Mouse (Mus musculus): ENCODE results near the gene Mtmr1. TPM values are rescaled to one million over a fixed set of nuclear protein-coding genes. Genes with fewer than 3 reads are reported as not detected.

The Mtmr1 gene
- total RNA-seq, 1 experiment = 6.0 TPM

- TF ChIP-seq CHD2 (IDR thresholded peaks at IDR 0.05; ENCODE audit: low read depth, low read length) = no peak
- TF ChIP-seq ZNF384 (IDR thresholded peaks at IDR 0.05; ENCODE audit: low read depth, low read length) = no peak
- TF ChIP-seq MAFK (IDR thresholded peaks at IDR 0.05; ENCODE audit: insufficient read depth, low read depth, low read length) = no peak
- TF ChIP-seq HCFC1 (IDR thresholded peaks at IDR 0.05; ENCODE audit: borderline replicate concordance, insufficient read depth, low read length) = no peak
- no peak for TF ChIP-seq ZC3H11A (IDR thresholded peaks at IDR 0.05; ENCODE audit: borderline replicate concordance, low read depth, low read length)
- no peak overlapping the region for H3K27ac ChIP-seq (ENCODE audit: insufficient read depth, low read depth, low read length, poor library complexity, severe bottlenecking)
- in situ Hi-C loops (cut with MboI; ENCODE audit: low sequenced_read_pairs in 2 of 2, unreplicated experiment in 2 of 2) = no loop called here
- H3K9ac ChIP-seq (ENCODE audit: insufficient read depth, low read depth, low read length, poor library complexity, severe bottlenecking) = no peak overlapping the region
- no peak overlapping the region for H3K4me3 ChIP-seq (ENCODE audit: insufficient read depth in 1 of 2, low read depth in 1 of 2, low read length in 2 of 2, poor library complexity in 1 of 2, severe bottlenecking in 1 of 2)
- no peaks in the 10 kb centered on the region for H3K9me3 ChIP-seq (ENCODE audit: control insufficient read depth, insufficient read depth, low read depth, low read length)
- H3K4me1 ChIP-seq (ENCODE audit: control insufficient read depth in 2 of 2, insufficient read depth in 2 of 2, low read length in 2 of 2, poor library complexity in 1 of 2) = no peaks in the 10 kb centered on the region
- H3K36me3 ChIP-seq (ENCODE audit: control insufficient read depth, insufficient read depth, low read length, poor library complexity, severe bottlenecking) = no peaks in the 10 kb centered on the region
- no peak for DNase-seq (ENCODE audit: low read depth, low spot score)
These were observed 17.0 kb downstream of the Mtmr1 start for GRCm38 (mm10) chrX:71381571-71381970.

GRCm38 (mm10) chrX:71396326-71396725 is 31.8 kb downstream of the Mtmr1 start:
- in situ Hi-C loops (cut with MboI; ENCODE audit: low sequenced_read_pairs in 2 of 2, unreplicated experiment in 2 of 2) = no loop called here
- Histone ChIP-seq H3K4me1 (ENCODE audit: control insufficient read depth in 2 of 2, insufficient read depth in 2 of 2, low read length in 2 of 2, poor library complexity in 1 of 2) (no peaks in the 10 kb centered on the region), H3K4me3 (ENCODE audit: insufficient read depth in 1 of 2, low read depth in 1 of 2, low read length in 2 of 2, poor library complexity in 1 of 2, severe bottlenecking in 1 of 2) (no peak overlapping the region), H3K36me3 (ENCODE audit: control insufficient read depth, insufficient read depth, low read length, poor library complexity, severe bottlenecking) (no peaks in the 10 kb centered on the region), H3K27ac (ENCODE audit: insufficient read depth, low read depth, low read length, poor library complexity, severe bottlenecking) (no peak overlapping the region), H3K9me3 (ENCODE audit: control insufficient read depth, insufficient read depth, low read depth, low read length) (no peaks in the 10 kb centered on the region), H3K9ac (ENCODE audit: insufficient read depth, low read depth, low read length, poor library complexity, severe bottlenecking) (no peak overlapping the region)
- DNase-seq (ENCODE audit: low read depth, low spot score) = no peak
- TF ChIP-seq ZC3H11A (IDR thresholded peaks at IDR 0.05; ENCODE audit: borderline replicate concordance, low read depth, low read length) (no peak), MAFK (IDR thresholded peaks at IDR 0.05; ENCODE audit: insufficient read depth, low read depth, low read length) (no peak), HCFC1 (IDR thresholded peaks at IDR 0.05; ENCODE audit: borderline replicate concordance, insufficient read depth, low read length) (no peak), ZNF384 (IDR thresholded peaks at IDR 0.05; ENCODE audit: low read depth, low read length) (no peak), CHD2 (IDR thresholded peaks at IDR 0.05; ENCODE audit: low read depth, low read length) (no peak)

DNA sequence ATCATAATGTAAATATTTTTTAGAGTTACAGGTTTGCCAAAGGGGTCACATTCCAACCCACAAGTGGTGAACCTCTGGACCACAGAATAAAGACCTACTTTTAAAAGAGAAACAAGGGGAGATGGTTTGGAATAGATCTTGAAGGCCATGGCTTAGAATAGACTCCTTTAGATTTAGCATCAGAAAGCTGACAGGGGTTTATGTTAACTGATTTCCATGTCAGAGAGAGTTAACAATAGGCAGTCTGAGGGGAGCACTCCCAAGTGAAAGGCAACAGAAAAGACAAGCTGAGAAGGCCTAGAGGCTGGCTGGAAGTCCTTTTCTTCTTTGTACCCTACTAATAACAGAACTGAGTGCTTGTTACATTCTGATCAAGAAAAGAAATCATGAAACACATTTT is 41.7 kb downstream of the Mtmr1 start:
- DNase-seq (ENCODE audit: low read depth, low spot score) = no peak
- in situ Hi-C loops (cut with MboI; ENCODE audit: low sequenced_read_pairs in 2 of 2, unreplicated experiment in 2 of 2) = no loop called here
- no peak overlapping the region for H3K4me3 ChIP-seq (ENCODE audit: insufficient read depth in 1 of 2, low read depth in 1 of 2, low read length in 2 of 2, poor library complexity in 1 of 2, severe bottlenecking in 1 of 2)
- H3K9me3 ChIP-seq (ENCODE audit: control insufficient read depth, insufficient read depth, low read depth, low read length) = no peaks in the 10 kb centered on the region
- TF ChIP-seq ZNF384 (IDR thresholded peaks at IDR 0.05; ENCODE audit: low read depth, low read length) (no peak), MAFK (IDR thresholded peaks at IDR 0.05; ENCODE audit: insufficient read depth, low read depth, low read length) (no peak), HCFC1 (IDR thresholded peaks at IDR 0.05; ENCODE audit: borderline replicate concordance, insufficient read depth, low read length) (no peak), CHD2 (IDR thresholded peaks at IDR 0.05; ENCODE audit: low read depth, low read length) (no peak), ZC3H11A (IDR thresholded peaks at IDR 0.05; ENCODE audit: borderline replicate concordance, low read depth, low read length) (no peak)
- H3K9ac ChIP-seq (ENCODE audit: insufficient read depth, low read depth, low read length, poor library complexity, severe bottlenecking) = no peak overlapping the region
- H3K27ac ChIP-seq (ENCODE audit: insufficient read depth, low read depth, low read length, poor library complexity, severe bottlenecking) = no peak overlapping the region
- H3K4me1 ChIP-seq (ENCODE audit: control insufficient read depth in 2 of 2, insufficient read depth in 2 of 2, low read length in 2 of 2, poor library complexity in 1 of 2) = peaks cover 0 to 4% of the 10 kb centered on the region in 2 experiments; a peak in 2 of 4 replicates
- H3K36me3 ChIP-seq (ENCODE audit: control insufficient read depth, insufficient read depth, low read length, poor library complexity, severe bottlenecking) = no peaks in the 10 kb centered on the region

GRCm38 (mm10) chrX:71408386-71408785 is 43.8 kb downstream of the Mtmr1 start:
- in situ Hi-C loops (cut with MboI; ENCODE audit: low sequenced_read_pairs in 2 of 2, unreplicated experiment in 2 of 2) = no loop called here
- peaks cover 0 to 4% of the 10 kb centered on the region in 2 experiments; a peak in 2 of 4 replicates for H3K4me1 ChIP-seq (ENCODE audit: control insufficient read depth in 2 of 2, insufficient read depth in 2 of 2, low read length in 2 of 2, poor library complexity in 1 of 2)
- H3K9ac ChIP-seq (ENCODE audit: insufficient read depth, low read depth, low read length, poor library complexity, severe bottlenecking) = no peak overlapping the region
- no peak for DNase-seq (ENCODE audit: low read depth, low spot score)
- no peaks in the 10 kb centered on the region for H3K36me3 ChIP-seq (ENCODE audit: control insufficient read depth, insufficient read depth, low read length, poor library complexity, severe bottlenecking)
- TF ChIP-seq CHD2 (IDR thresholded peaks at IDR 0.05; ENCODE audit: low read depth, low read length) (no peak), HCFC1 (IDR thresholded peaks at IDR 0.05; ENCODE audit: borderline replicate concordance, insufficient read depth, low read length) (no peak), ZNF384 (IDR thresholded peaks at IDR 0.05; ENCODE audit: low read depth, low read length) (no peak), ZC3H11A (IDR thresholded peaks at IDR 0.05; ENCODE audit: borderline replicate concordance, low read depth, low read length) (no peak), MAFK (IDR thresholded peaks at IDR 0.05; ENCODE audit: insufficient read depth, low read depth, low read length) (no peak)
- no peaks in the 10 kb centered on the region for H3K9me3 ChIP-seq (ENCODE audit: control insufficient read depth, insufficient read depth, low read depth, low read length)
- H3K4me3 ChIP-seq (ENCODE audit: insufficient read depth in 1 of 2, low read depth in 1 of 2, low read length in 2 of 2, poor library complexity in 1 of 2, severe bottlenecking in 1 of 2) = no peak overlapping the region
- H3K27ac ChIP-seq (ENCODE audit: insufficient read depth, low read depth, low read length, poor library complexity, severe bottlenecking) = no peak overlapping the region

GRCm38 (mm10) chrX:71412776-71413175 is 48.2 kb downstream of the Mtmr1 start:
- H3K9me3 ChIP-seq (ENCODE audit: control insufficient read depth, insufficient read depth, low read depth, low read length) = no peaks in the 10 kb centered on the region
- TF ChIP-seq HCFC1 (IDR thresholded peaks at IDR 0.05; ENCODE audit: borderline replicate concordance, insufficient read depth, low read length) (no peak), CHD2 (IDR thresholded peaks at IDR 0.05; ENCODE audit: low read depth, low read length) (no peak), ZC3H11A (IDR thresholded peaks at IDR 0.05; ENCODE audit: borderline replicate concordance, low read depth, low read length) (no peak), MAFK (IDR thresholded peaks at IDR 0.05; ENCODE audit: insufficient read depth, low read depth, low read length) (no peak), ZNF384 (IDR thresholded peaks at IDR 0.05; ENCODE audit: low read depth, low read length) (no peak)
- DNase-seq (ENCODE audit: low read depth, low spot score) = no peak
- in situ Hi-C loops (cut with MboI; ENCODE audit: low sequenced_read_pairs in 2 of 2, unreplicated experiment in 2 of 2) = no loop called here
- no peak overlapping the region for H3K27ac ChIP-seq (ENCODE audit: insufficient read depth, low read depth, low read length, poor library complexity, severe bottlenecking)
- H3K4me1 ChIP-seq (ENCODE audit: control insufficient read depth in 2 of 2, insufficient read depth in 2 of 2, low read length in 2 of 2, poor library complexity in 1 of 2) = no peaks in the 10 kb centered on the region
- no peak overlapping the region for H3K9ac ChIP-seq (ENCODE audit: insufficient read depth, low read depth, low read length, poor library complexity, severe bottlenecking)
- H3K4me3 ChIP-seq (ENCODE audit: insufficient read depth in 1 of 2, low read depth in 1 of 2, low read length in 2 of 2, poor library complexity in 1 of 2, severe bottlenecking in 1 of 2) = no peak overlapping the region
- H3K36me3 ChIP-seq (ENCODE audit: control insufficient read depth, insufficient read depth, low read length, poor library complexity, severe bottlenecking) = no peaks in the 10 kb centered on the region
